Mouse (Mus musculus) small intestine, adult 2 months (tissue): ENCODE results near the gene Trim23.

Experiments
- CTCF ChIP-seq: fragments of 200-500 bp; IDR thresholded peaks from 2 replicates; pipeline ENCODE4 v1.5.1; 2012; ENCODE audit warnings: low read depth, mild to moderate bottlenecking, control low read depth, inconsistent platforms, low read length, moderate library complexity, mixed read lengths; ENCODE audit not compliant: insufficient replicate concordance, insufficient read length; ENCODE audit errors: extremely low read depth
- POLR2A ChIP-seq: fragments of 200-500 bp; IDR thresholded peaks from 2 replicates; pipeline ENCODE4 v1.6.1; 2012; ENCODE audit warnings: low read depth, mild to moderate bottlenecking, control low read depth, inconsistent platforms, low read length, moderate library complexity

DNA sequence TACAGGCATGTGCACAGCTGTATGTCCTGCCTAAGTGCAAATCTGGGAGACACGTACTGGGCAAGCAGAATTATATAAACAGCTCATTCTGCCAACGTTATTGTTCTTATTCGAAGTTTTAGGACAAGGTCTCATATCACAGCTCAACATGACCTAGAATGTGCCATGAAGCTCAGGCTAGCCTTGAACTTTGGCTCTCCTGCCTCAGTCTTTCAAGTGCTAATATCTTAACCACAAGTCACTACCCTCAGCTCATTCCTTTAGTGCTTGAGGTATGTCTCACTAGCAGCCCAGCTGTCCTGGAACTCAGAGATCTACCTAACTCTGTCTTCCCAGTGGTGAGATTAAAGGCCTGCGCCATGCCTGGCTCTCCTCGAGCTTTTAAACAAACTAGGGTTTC, 6.9 kb upstream of the Trim23 start:
- TF ChIP-seq CTCF (no peak), POLR2A (no peak)
